Mouse (Mus musculus): Measurements from ENCODE around the gene Sec16b.

Sec16b gene

DNA sequence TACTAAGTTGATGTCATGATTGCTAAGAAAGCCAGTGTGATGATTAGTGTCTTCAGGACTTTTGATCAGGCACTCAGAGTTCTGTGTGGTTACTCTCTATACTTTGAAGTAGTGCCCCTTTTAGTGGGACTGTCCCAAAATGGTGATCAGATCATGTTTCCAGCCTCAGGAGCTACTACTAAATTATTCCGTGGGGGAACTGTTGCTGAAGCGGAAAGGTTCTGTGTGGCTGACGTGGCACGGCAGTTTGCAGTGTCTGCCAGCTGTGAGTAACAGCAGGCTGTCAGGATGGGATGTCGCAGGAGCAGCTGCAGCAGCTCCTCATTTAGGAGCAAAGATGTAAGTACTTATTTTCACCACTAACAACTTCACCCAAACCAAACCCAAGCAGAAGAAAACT, at the start of gene Sec16b:
Sec16b (plus strand) TSS at position 207 of the 400 bp plus-strand sequence.
- DNase-seq (ENCODE audit: low spot score): no peak

DNA sequence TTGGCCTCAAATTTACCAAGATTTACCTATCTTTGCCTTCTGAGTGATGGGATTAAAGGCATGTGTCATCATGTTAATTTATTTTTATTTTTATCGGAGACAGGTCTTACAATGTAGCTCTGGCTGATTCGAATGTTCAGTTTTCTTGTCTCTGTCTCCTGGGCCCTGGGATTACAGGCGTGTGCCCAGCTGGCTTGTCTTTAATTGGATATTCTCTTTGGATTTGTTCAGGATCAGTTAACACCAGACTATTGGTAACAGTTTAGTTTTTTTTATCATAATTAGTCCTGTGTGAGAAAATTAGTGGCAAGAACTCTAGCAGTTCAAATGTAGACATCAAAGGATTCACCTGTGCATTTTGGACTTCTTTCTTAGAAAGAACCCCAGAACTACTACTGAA, 48.7 kb upstream of the Sec16b start:
- DNase-seq (ENCODE audit: low spot score): no peak

DNA sequence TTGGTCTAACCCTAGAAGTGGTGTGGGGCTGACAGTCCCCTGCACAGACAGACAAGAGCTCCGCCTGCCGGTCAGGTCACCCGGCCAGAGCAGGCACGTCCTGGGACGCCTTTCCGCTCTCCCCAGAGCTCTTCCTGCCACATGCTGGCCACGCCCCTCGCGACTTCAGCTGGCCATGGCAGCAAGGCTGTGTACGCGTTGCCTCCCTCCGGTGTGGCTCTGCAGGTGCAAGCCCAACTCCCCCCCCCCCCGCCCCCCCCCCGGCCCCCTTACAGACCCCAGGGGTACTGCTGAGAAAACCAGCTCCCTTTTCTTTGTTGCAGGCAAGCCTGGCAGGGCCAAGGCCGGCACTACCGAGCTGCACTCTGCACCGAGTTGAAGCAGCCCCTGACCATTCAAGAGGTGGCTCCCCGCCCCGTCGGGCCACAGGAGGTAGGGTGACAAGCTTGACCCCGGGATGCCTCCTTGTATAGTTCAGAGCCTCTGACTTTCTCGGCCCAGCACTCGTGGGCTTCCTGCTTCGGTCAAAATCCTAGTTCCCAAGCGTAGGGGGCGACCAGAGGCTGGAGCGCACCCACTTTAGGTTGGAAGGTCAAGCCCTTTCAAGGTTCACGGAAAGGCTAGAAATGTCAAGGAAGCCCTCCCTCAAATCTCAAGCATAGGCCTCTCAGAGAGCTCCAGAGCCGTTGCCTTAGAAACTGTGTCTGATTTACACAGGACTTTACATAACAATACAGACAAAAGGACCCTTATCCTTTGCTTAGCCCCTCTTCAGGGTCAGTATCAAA, 47.9 kb upstream of the Sec16b start, which contains the start of gene Cryzl2:
Cryzl2 (plus strand) TSS at position 157 of the 788 bp plus-strand sequence.
- no peak for DNase-seq (ENCODE audit: low spot score)

DNA sequence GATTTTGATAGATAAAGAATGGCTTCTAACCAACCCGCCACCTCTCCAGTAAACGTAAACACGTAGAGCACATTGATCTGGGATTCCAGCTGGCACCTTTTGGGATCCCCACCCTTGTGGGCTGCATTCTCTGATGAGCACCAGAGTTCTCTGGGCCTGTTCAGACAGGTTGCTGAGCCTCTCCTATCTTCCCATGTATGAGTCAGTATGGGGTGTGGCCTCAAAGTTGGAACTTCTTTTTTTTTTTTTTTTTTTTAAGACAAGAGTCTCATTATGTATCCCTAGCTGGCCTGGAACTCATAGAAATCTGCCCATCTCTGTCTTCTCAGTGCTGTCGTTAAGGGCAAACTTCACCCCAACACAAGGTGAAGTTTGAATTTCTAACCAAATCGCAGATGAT, 46.6 kb upstream of the Sec16b start:
- no peak for DNase-seq (ENCODE audit: low spot score)

DNA sequence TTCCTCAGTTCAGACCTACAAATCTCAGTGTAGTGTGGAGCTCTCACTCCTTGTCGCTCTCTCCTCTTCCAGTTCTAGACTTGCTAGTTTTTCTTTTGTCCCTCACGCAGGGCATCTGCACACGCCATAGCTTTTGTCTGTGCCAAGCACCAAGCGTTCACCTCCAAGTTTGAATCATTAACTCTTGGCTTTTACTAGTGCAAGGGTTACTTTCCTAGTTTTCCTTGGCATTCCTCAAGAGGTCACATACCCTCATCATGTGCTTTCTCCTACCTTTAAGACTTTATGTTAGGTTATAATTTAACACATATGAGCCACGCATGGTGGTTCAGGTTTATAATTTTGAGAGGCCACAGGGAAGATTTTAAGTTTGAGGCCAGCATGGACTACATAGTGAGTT, 45.3 kb upstream of the Sec16b start:
- DNase-seq (ENCODE audit: low spot score): no peak

DNA sequence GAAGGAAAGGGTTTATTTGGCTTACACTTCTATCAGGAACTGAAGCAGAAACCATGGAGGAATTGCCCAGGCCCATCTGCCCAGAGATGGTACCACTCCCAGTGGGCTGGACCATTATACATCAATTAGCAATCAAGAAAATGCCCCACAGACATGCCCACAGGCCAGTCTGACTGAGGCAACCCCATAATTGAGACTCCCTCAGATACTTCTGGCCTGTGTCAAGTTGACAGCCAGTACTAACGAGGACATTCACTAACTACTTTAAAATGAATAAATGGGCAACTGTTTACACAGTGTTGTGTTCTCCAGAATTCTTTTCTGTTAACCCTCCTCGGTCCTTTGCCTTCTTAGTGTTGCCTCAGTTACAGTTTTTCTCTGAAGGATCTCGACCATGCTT, 44.2 kb upstream of the Sec16b start:
- no peak for DNase-seq (ENCODE audit: low spot score)

DNA sequence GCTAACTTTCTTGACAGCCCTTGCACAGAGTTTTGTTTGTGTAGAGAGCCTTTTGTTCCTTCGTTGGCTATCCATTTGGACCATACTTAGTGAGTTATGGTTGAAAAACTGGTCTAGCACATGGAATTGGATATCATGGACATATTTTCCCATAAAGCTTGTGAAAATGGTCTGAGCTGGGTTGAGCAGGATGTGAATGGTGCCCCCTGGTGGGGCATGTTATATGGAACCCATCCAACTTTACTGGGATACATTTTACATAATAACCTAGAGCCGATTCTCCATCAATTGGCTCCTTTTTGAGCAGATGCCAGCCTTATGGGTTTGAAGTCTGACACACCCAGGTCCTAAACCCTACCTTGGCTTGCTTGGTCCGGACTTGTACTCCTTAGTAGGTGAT, 41.3 kb upstream of the Sec16b start:
- DNase-seq (ENCODE audit: low spot score): no peak

DNA sequence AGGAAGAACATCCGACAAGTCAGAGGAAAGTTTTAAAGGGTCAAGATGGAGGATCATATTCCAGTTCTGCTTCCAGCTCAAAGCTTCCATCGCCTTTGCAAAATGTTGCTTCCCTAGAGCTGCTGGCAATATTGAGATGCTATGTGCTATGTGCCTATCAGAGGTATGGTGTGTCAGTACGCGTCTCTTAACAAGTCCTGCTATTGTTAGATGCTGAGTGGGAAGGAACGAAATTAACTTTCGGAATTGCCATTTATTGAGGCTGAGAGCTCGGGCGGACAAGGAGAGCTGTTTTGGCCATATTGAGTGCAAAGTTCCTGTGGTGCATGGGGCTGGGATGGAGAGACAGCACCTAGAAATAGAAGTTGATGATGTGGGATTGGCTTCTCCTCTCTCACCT, 38.7 kb upstream of the Sec16b start:
- DNase-seq (ENCODE audit: low spot score): no peak

DNA sequence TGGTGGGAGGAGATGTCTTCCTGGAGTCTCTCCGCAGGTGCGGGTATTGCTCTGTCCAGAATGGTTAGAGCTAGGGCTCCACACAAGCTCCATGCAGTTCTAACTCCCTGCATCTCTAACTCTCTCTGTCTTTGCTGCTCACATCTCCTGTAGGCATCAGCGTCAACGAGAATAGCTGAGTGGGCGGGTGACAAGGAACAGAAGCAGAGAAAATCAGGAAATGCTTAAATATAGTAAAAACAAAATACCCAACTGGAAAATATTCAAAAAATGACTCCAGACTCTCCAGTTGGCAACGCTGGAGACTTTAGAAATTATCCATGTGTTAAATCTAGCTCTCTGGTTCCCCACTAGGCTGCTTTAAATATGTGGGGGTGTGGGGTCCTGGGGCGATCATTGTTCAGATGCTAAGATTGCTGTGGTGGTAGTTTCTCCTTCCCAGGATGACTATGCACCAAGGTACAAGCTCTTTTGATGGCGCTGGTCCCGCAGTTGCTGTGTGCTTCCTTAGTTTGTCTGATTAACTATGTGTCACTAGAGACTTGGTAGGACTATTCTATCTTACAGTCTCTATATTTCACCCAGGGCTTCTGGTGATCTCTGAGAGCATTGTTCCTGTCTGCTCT, 35.7 kb upstream of the Sec16b start:
- DNase-seq (ENCODE audit: low spot score): peak; percentile 79

DNA sequence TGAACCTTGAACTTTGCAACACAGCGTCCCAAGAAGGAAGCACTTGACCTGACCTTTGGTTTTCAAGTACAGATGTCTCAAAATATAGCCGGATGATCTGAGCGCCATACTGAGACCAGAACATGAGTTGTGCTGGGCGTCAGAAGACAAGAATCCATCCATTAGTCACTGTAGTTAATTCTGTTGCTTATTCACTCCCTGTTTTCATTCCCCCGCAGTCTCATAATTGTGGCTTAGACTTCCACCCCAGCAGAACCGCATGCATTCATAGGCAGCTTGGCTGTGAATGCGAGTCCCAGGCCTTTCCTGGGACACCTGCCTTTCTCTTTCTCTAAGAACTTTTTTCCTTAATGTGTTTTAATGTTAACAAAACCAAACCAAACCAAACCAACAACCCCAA, 33.8 kb upstream of the Sec16b start:
- DNase-seq (ENCODE audit: low spot score): no peak

DNA sequence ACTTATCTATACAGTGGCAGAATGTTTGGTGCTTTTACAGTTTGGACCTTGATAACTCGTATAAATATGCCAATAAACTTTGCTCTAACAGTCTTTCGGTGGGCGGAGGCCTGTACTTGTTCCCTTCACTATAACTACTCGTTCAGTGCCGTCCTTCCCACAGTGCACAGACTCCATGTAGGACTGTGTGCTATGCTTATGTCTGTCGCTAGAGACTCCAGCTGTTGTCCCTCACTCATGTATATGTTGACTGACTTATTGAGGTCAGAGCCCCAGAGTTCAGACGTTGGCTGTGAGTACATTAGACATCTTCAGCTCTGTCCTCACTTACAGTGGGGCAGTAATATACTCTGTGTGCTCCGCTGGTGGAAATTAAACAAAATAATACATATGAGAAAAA, 31.7 kb upstream of the Sec16b start:
- no peak for DNase-seq (ENCODE audit: low spot score)

DNA sequence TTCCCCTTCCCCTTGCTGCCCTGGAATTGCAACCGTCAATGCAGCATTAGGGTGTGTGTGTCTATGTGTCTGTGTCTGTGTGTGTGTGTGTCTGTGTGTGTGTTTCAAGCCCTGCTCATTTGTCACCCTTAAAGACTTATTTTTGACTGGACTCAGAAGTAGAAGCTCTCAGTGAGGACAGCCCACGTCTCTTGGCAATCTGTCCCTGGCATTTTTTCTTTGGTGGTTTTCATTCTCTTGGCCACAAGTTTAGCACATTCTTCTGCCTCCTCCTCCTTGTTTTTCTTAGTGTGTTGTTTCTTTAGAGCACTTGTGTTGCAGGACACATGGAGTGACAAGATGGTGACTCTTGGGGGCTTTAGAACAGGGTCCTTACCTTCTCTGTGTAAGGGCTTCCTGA, 30.3 kb upstream of the Sec16b start:
- DNase-seq (ENCODE audit: low spot score): peak; percentile 33

DNA sequence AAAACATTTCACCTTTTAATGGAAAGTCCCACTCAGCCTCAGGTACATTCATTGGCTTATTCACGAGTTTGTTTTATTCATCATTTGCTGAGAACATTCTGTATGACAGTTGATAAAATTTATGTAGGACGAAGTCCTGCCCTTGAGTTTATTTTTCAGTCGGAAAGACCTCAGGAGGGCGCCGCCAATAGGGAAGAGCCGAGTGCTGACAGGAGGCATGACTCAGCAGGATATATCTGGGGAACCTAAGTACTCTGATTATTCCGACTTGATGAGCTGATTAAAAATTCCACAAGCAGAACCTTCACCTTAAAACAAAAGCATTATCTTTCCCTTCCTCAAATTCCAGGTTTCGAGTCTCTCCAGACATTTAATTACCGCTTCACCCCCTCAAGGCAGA, 26.4 kb upstream of the Sec16b start:
- DNase-seq (ENCODE audit: low spot score): no peak

DNA sequence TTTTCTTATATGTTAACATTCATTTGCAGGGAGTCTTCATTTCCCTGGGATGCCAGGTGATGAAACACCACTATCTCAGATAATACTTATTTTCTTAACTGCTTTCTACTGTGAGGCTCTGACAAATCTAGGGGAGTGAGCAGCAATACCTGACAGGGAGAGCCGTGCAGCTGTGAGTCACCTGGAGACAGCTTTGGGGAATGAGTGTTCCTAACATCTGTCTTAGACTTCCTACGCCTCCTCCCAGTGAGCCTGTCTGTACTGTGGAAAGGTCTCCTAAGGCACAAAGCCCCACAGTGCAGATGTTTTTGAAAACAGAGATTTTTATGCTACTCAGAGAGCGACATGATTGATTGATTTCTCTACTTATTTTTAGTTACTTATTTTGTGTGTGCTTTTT, 25.6 kb upstream of the Sec16b start:
- DNase-seq (ENCODE audit: low spot score): no peak

DNA sequence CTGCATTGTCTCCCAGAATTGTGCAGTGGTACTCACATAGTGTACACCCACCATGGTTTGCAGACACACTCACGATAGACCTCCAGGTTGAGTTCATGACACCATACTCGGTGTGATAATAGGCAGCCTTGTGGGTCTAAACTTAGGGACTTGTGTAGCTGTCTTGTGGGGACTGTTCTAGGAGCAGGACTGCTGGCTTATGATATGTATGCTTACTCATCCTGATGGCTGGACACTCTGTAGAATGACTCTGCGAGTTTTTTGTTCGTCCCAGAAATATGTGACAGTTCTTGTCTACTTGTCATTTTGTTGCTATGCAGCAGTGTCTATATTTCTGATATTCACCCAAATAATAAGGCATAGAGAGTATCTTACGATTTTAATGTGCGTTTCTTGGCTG, 24.9 kb upstream of the Sec16b start:
- no peak for DNase-seq (ENCODE audit: low spot score)

DNA sequence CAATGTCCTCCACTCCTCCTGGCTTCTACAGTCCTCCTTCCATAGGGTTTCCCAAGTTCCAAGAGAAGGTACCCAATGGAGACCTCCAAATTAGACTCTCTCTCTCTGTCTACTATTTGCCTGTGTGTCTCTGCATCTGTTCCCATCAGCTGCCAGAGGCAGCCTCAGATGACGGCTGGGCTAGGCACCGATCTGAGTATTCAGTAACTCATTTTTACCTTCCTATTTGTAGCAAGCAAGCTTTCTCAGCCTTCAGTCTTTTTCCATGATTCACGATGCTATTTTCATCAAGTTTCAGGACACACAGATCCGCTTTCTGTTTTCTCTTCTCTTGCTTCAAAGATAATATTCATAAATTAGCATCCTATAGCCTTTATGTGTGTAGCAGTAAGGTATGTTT, 22.4 kb upstream of the Sec16b start:
- peak; percentile 24 for DNase-seq (ENCODE audit: low spot score)

DNA sequence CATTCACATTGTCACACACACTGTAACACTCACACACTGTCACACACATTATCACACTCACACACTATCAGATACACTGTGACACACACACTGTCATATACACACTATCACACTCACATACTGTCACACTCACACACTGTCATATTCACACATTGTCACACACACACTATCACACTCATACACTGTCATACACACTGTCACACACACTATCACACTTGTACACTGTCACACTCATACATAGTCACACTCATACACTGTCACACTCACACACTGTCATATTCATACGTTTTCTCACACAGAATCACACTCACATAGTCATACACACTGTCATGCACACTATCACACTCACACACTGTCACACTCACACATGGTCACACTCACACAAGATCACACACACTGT, 5.9 kb upstream of the Sec16b start:
- DNase-seq (ENCODE audit: low spot score): no peak

DNA sequence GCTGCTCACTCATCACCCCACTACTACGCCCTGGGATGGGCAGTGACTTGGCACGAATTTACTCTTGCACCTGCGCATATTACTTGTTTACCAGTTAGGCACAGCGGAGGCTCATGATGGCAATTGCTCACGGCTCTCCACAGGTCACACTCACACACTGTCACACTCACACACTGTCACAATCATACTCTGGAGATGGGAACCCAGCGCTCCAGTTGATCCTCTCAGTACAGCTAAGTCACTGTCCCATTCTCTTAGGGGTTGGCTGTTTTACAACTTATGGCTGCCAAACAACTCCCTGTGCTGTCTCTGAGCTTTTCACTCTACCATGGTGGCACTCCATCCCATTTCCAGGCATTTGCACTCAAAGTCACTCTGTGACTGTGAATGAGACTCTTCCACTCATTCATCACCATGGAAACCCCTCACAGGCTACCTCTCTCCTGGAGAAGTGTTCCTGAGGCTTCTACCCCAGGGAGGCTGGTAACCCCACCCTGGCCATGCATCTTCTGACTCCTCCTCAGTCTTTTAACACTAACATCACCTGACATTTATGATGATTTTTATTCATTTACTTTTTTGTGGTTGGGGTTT, 5.1 kb upstream of the Sec16b start:
- DNase-seq (ENCODE audit: low spot score): no peak

DNA sequence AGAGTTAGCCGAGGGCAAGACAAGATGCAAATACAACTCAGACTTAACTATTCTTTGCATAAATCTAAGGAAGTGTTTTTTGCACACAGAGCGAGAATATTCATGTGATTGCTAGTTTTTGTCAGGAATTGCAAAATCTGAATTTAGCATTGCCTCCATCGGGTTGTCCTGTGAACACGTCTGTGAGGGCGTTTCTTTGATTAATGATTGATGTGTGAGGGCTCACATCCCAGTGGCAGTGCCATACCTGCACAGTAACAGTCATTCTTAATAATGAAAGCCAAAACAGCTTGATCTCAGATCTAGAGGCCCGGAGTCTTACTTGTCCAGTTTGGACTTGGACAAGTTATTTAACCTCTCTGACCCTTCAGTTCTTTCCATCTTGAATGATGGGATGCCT, 3.5 kb upstream of the Sec16b start:
- DNase-seq (ENCODE audit: low spot score): no peak

DNA sequence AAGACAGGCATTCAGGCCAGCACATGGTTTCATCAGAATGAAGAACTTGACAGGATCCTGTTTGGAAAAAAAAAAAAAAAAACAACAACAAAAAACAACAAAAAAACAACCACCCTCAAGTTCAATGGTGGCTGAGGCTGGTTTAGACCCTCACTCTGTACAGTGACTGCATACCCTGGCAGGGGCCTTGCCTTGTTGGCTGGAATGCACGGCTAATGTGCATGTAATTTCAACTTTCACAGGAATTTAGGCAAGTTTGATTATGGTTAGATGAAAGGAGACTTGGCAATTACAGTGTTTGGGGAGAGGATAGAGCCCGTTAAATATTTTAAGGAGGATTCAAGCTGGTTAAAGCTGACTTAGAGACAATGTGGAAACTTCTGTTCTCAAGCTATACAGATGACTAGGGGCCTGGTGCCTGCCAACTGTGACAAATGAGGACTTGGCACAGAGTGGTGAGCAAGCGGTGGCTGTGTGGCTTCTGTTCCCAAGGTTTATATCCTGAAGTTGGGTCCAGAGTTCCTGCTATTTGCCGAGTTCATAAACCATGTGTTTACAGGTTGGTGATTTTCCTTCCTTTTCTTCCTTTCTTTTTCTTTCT, 567 bp downstream of the Sec16b start:
- no peak for DNase-seq (ENCODE audit: low spot score)

DNA sequence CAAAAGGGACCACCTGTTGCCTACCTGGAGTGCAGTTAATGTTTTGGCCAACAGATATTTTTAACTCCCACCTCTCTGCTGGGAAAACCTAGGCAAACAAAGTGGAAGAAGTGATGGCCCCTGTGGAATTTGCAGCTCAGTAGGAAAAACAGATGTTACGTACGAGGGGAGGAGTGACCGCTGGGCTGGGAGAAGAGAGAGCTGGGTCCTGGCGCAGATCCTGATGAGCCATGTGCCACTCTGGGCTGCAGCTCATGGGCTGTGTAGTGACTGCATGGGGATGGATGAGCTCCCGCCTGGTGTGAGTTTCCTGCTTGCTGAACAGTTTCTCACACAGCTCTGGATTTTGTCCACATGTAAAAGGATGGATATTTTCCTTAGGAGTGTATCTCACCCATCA, 1.3 kb downstream of the Sec16b start:
- DNase-seq (ENCODE audit: low spot score): no peak

DNA sequence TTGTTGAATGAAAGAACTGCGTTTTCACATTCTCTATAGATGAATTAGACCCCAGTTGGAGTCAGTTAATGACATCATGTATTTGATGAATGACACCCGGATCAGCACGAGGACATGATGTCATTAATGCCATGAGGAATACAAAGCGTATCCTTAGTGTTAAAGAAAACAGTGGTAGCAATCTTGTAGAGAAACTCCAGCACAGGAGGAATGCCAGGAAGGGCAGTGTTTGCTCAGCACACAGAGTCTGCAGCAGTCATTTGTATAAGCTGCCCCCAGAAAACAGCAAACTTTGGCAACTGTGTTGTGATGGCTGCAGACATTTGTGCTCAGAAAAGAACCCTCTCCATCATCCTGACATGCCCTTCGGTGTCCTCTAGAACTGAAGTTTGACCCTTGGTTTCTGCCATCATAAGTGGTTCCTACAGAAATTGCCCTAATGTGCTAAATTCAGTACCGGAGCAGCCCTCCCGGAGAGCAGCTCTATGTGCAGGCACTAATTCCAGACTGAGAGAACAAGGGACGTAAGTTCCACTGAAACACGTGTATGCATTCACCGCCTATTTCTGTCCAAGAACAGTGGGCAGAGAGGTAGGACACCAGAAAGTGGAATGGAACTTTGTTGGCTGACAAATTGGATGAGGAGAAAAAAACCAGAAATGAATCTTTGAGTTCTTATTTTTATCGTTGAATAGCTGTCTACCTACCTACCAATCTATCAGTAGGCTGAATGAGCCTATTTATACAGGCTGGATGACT, 6.3 kb downstream of the Sec16b start:
- DNase-seq (ENCODE audit: low spot score): peak; percentile 22
